Mouse (Mus musculus) limb, embryonic 15.5 days (tissue): Measurements from ENCODE around the gene Phf20. TPM values are rescaled to one million over a fixed set of nuclear protein-coding genes. Genes with fewer than 3 reads are reported as not detected.
"Not testable (repeated sequence)": the region's sequence is repeated elsewhere in the genome, so short reads cannot be mapped to it uniquely, and the experiment has no call there.

Source experiments
- ATAC-seq: fragments of 200-750 bp; cut with Nextera tagmentation; 2 replicates; pipeline ENCODE4 v1.8.0; 2017; ENCODE audit warnings: low read depth, moderate TSS enrichment; ENCODE audit not compliant: insufficient number of reproducible peaks, low FRiP score, low TSS enrichment
- H3K27ac ChIP-seq: fragments of 300-500 bp; sonication (generic); 2 replicates; pipeline ENCODE4 v1.5.1; 2015; ENCODE audit warnings: moderate library complexity, mild to moderate bottlenecking, inconsistent platforms
- H3K27me3 ChIP-seq: fragments of 300-500 bp; sonication (generic); 2 replicates; pipeline ENCODE4 v1.6.1; 2015; ENCODE audit warnings: inconsistent platforms
- H3K36me3 ChIP-seq: fragments of 300-500 bp; sonication (generic); 2 replicates; pipeline ENCODE4 v1.6.1; 2015; ENCODE audit warnings: inconsistent platforms
- H3K4me1 ChIP-seq: fragments of 300-500 bp; sonication (generic); 2 replicates; pipeline ENCODE4 v1.6.1; 2015; ENCODE audit warnings: inconsistent platforms
- H3K4me2 ChIP-seq: fragments of 300-500 bp; sonication (generic); 2 replicates; pipeline ENCODE4 v1.6.1; 2015; ENCODE audit warnings: mild to moderate bottlenecking, inconsistent platforms
- H3K4me3 ChIP-seq: fragments of 300-500 bp; sonication (generic); 2 replicates; pipeline ENCODE4 v1.5.1; 2015; ENCODE audit warnings: mild to moderate bottlenecking, inconsistent platforms
- H3K9ac ChIP-seq: fragments of 300-500 bp; sonication (generic); 2 replicates; pipeline ENCODE4 v1.6.1; 2015; ENCODE audit warnings: inconsistent platforms
- H3K9me3 ChIP-seq: fragments of 300-500 bp; sonication (generic); 2 replicates; pipeline ENCODE4 v1.6.1; 2016; ENCODE audit warnings: inconsistent platforms
- WGBS: fragments of 180-500 bp; shearing (Covaris S2); methylation state at CpG from one replicate; pipeline ENCODE4 v1.1.7; 2015; 5-methylcytosine and 5-hydroxymethylcytosine counted together
- polyA plus RNA-seq: library from polyadenylated mRNA; unstranded; fragments of >200 nt; fragmentation: Nextera tagmentation; extraction: Ambion mirVana; gene quantifications from 2 replicates; pipeline ENCODE4 v1.2.1, GENCODE M21; 2015

The Phf20 gene
- polyA plus RNA-seq, 1 experiment from 2014 or later = 68.4 TPM

GRCm38 (mm10) chr2:156203917-156204316, 7.7 kb downstream of the Phf20 start:
- H3K4me3 ChIP-seq = no peak overlapping the region
- 92% methylated on average over 6 of the region's 6 CpGs for WGBS
- peaks cover 28% of the 10 kb centered on the region for H3K4me1 ChIP-seq
- H3K27me3 ChIP-seq = no peaks in the 10 kb centered on the region
- no peak overlapping the region for H3K27ac ChIP-seq
- H3K36me3 ChIP-seq = peaks cover 25% of the 10 kb centered on the region
- H3K9ac ChIP-seq = no peak overlapping the region
- H3K4me2 ChIP-seq = no peak overlapping the region
- H3K9me3 ChIP-seq = no peaks in the 10 kb centered on the region
- ATAC-seq = no peak

- no peak overlapping the region for H3K9ac ChIP-seq
- H3K4me1 ChIP-seq = no peaks in the 10 kb centered on the region
- 54% methylated on average over 1 of the region's 1 CpGs for WGBS
- H3K27ac ChIP-seq = no peak overlapping the region
- no peak for ATAC-seq
- no peak overlapping the region for H3K4me2 ChIP-seq
- H3K9me3 ChIP-seq = no peaks in the 10 kb centered on the region
- H3K4me3 ChIP-seq = no peak overlapping the region
- H3K36me3 ChIP-seq = peaks cover 21% of the 10 kb centered on the region; the same call in 1 of the 2 replicates
- H3K27me3 ChIP-seq = no peaks in the 10 kb centered on the region
Observed at GRCm38 (mm10) chr2:156217786-156218185, 21.5 kb downstream of the Phf20 start.

GRCm38 (mm10) chr2:156222100-156222499, 25.8 kb downstream of the Phf20 start:
- no peaks in the 10 kb centered on the region for H3K4me1 ChIP-seq
- H3K4me3 ChIP-seq = no peak overlapping the region
- H3K9ac ChIP-seq = no peak overlapping the region
- H3K4me2 ChIP-seq = no peak overlapping the region
- H3K27me3 ChIP-seq = no peaks in the 10 kb centered on the region
- H3K27ac ChIP-seq = no peak overlapping the region
- no peak for ATAC-seq
- H3K36me3 ChIP-seq = peaks cover 48% of the 10 kb centered on the region
- H3K9me3 ChIP-seq = no peaks in the 10 kb centered on the region

- WGBS = 84% methylated on average over 5 of the region's 5 CpGs
- peaks cover 59% of the 10 kb centered on the region for H3K36me3 ChIP-seq
- H3K27ac ChIP-seq = no peak overlapping the region
- H3K4me1 ChIP-seq = no peaks in the 10 kb centered on the region
- no peak overlapping the region for H3K4me3 ChIP-seq
- no peaks in the 10 kb centered on the region for H3K27me3 ChIP-seq
- ATAC-seq = no peak
- no peak overlapping the region for H3K4me2 ChIP-seq
- H3K9ac ChIP-seq = no peak overlapping the region
- H3K9me3 ChIP-seq = no peaks in the 10 kb centered on the region
Observed at GRCm38 (mm10) chr2:156224043-156224442, 27.8 kb downstream of the Phf20 start.

- H3K9me3 ChIP-seq = no peaks in the 10 kb centered on the region
- H3K4me2 ChIP-seq = no peak overlapping the region
- H3K27me3 ChIP-seq = no peaks in the 10 kb centered on the region
- WGBS = 93% methylated on average over 1 of the region's 1 CpGs
- no peak for ATAC-seq
- no peak overlapping the region for H3K4me3 ChIP-seq
- H3K27ac ChIP-seq = no peak overlapping the region
- H3K4me1 ChIP-seq = no peaks in the 10 kb centered on the region
- H3K36me3 ChIP-seq = peaks cover 67% of the 10 kb centered on the region
- H3K9ac ChIP-seq = no peak overlapping the region
Observed at GRCm38 (mm10) chr2:156227689-156228088, 31.4 kb downstream of the Phf20 start.

- no peaks in the 10 kb centered on the region for H3K9me3 ChIP-seq
- no peaks in the 10 kb centered on the region for H3K27me3 ChIP-seq
- H3K4me1 ChIP-seq = no peaks in the 10 kb centered on the region
- peaks cover 57% of the 10 kb centered on the region for H3K36me3 ChIP-seq
- H3K9ac ChIP-seq = no peak overlapping the region
- no peak overlapping the region for H3K4me3 ChIP-seq
- H3K27ac ChIP-seq = no peak overlapping the region
- ATAC-seq = no peak
- no peak overlapping the region for H3K4me2 ChIP-seq
- WGBS = 93% methylated on average over 1 of the region's 1 CpGs
Observed at GRCm38 (mm10) chr2:156229171-156229570, 32.9 kb downstream of the Phf20 start.

GRCm38 (mm10) chr2:156231340-156231739, 35.1 kb downstream of the Phf20 start:
- Histone ChIP-seq H3K4me1 (no peaks in the 10 kb centered on the region), H3K36me3 (peaks cover 50% of the 10 kb centered on the region), H3K9me3 (no peaks in the 10 kb centered on the region), H3K27me3 (no peaks in the 10 kb centered on the region), H3K9ac (peak overlapping the region; percentile 23; the same call in 1 of the 2 replicates), H3K27ac (no peak overlapping the region), H3K4me2 (no peak overlapping the region), H3K4me3 (no peak overlapping the region)
- ATAC-seq = no peak

- Histone ChIP-seq H3K9me3 (no peaks in the 10 kb centered on the region), H3K4me3 (no peak overlapping the region), H3K4me1 (no peaks in the 10 kb centered on the region), H3K27ac (0 out of 2 replicates have a peak overlapping the region, but pooled peaks have one; percentile 22), H3K4me2 (no peak overlapping the region), H3K9ac (no peak overlapping the region), H3K36me3 (peaks cover 46% of the 10 kb centered on the region), H3K27me3 (no peaks in the 10 kb centered on the region)
- 0 out of 2 replicates have a peak, but pooled peaks have one; percentile 35 for ATAC-seq
- WGBS = 46% methylated on average over 3 of the region's 3 CpGs
Observed at GRCm38 (mm10) chr2:156233275-156233948, 37.1 kb downstream of the Phf20 start.

GRCm38 (mm10) chr2:156234016-156234415, 37.8 kb downstream of the Phf20 start:
- WGBS = 31% methylated on average over 2 of the region's 2 CpGs
- H3K36me3 ChIP-seq = peaks cover 41% of the 10 kb centered on the region
- H3K4me3 ChIP-seq, H3K27ac ChIP-seq, H3K4me2 ChIP-seq, H3K4me1 ChIP-seq, ATAC-seq, H3K27me3 ChIP-seq, H3K9ac ChIP-seq, H3K9me3 ChIP-seq: not testable (repeated sequence)

GRCm38 (mm10) chr2:156235847-156236246, 39.6 kb downstream of the Phf20 start:
- Histone ChIP-seq H3K27me3 (no peaks in the 10 kb centered on the region), H3K36me3 (peaks cover 43% of the 10 kb centered on the region), H3K27ac (no peak overlapping the region), H3K9ac (no peak overlapping the region), H3K4me2 (no peak overlapping the region), H3K4me1 (no peaks in the 10 kb centered on the region), H3K4me3 (no peak overlapping the region), H3K9me3 (no peaks in the 10 kb centered on the region)
- 89% methylated on average over 4 of the region's 4 CpGs for WGBS
- ATAC-seq = no peak

- Histone ChIP-seq H3K4me1 (no peaks in the 10 kb centered on the region), H3K9ac (no peak overlapping the region), H3K27me3 (no peaks in the 10 kb centered on the region), H3K36me3 (peaks cover 30% of the 10 kb centered on the region), H3K9me3 (no peaks in the 10 kb centered on the region), H3K4me2 (no peak overlapping the region), H3K4me3 (no peak overlapping the region), H3K27ac (no peak overlapping the region)
- ATAC-seq = no peak
- WGBS = 89% methylated on average over 2 of the region's 2 CpGs
Observed at GRCm38 (mm10) chr2:156241662-156242061, 45.4 kb downstream of the Phf20 start.

- Histone ChIP-seq H3K9ac (no peak overlapping the region), H3K4me3 (no peak overlapping the region), H3K27ac (no peak overlapping the region), H3K4me1 (no peaks in the 10 kb centered on the region), H3K9me3 (no peaks in the 10 kb centered on the region), H3K4me2 (no peak overlapping the region), H3K36me3 (peaks cover 34% of the 10 kb centered on the region), H3K27me3 (no peaks in the 10 kb centered on the region)
- 91% methylated on average over 8 of the region's 8 CpGs for WGBS
- ATAC-seq = no peak
Observed at GRCm38 (mm10) chr2:156243011-156243410, 46.7 kb downstream of the Phf20 start.

GRCm38 (mm10) chr2:156247599-156247998, 51.3 kb downstream of the Phf20 start:
- no peak overlapping the region for H3K4me3 ChIP-seq
- ATAC-seq = no peak
- no peaks in the 10 kb centered on the region for H3K9me3 ChIP-seq
- H3K27me3 ChIP-seq = no peaks in the 10 kb centered on the region
- no peak overlapping the region for H3K9ac ChIP-seq
- H3K27ac ChIP-seq = no peak overlapping the region
- H3K4me2 ChIP-seq = no peak overlapping the region
- H3K4me1 ChIP-seq = no peaks in the 10 kb centered on the region
- H3K36me3 ChIP-seq = peaks cover 44% of the 10 kb centered on the region
